Mouse (Mus musculus): ENCODE measurements around the gene Evx1. TPM values are rescaled to one million over a fixed set of nuclear protein-coding genes. Genes with fewer than 3 reads are reported as not detected.

Gene Evx1
- polyA plus RNA-seq (2015; fragmentation: Nextera tagmentation; extraction: Ambion mirVana) = not detected in 2 replicates

DNA sequence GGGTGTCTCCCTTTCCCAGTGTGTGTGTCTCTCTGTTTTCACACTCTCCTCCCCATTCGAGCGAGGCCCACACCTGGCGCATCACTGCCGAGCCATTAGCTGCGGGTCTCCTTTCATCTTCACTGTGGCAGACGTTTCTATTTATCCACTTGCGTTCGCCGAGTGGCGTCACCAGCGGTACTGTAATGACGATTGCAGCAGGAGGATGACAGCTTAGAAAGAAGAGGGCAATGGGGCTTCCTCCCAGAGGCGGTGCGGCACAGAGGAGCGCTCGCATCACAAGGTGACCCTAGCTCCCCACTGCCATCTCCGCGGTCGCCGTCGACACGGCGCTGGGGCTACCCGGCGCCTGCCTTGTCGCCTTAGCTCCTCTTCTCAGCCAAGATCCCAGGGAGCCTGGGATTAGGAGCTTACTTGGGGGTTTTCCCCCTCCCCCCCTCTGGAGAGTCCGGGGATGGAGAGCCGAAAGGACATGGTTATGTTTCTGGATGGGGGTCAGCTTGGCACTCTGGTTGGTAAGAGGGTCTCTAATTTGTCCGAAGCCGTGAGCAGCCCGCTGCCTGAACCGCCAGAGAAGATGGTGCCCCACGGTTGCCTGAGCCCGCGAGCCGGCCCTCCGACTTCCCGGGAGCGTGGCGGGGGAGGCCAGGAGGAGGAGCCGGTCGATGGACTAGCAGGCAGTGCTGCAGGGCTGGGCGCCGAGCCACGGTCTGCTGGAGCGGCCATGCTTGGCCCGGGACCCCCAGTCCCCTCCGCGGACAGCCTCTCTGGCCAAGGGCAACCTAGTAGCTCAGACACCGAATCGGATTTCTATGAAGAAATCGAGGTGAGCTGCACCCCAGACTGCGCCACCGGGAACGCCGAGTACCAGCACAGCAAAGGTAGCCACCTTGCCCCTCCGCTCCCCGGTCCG lies at the start of gene Evx1:
Gene Evx1 (plus strand): TSS at position 108 of the 913 bp plus-strand sequence.
- Histone ChIP-seq H3K27me3 (ENCODE audit: control insufficient read depth, insufficient read depth, low read depth, low read length) (peaks cover 99% of the 10 kb centered on the region), H3K4me1 (ENCODE audit: control insufficient read depth, low read depth, low read length) (no peaks in the 10 kb centered on the region), H3K36me3 (ENCODE audit: control insufficient read depth, insufficient read depth) (no peaks in the 10 kb centered on the region), H3K27ac (ENCODE audit: low read length) (no peak within 1 kb of the TSS), H3K4me3 (ENCODE audit: low read depth, low read length) (no peak within 1 kb of the TSS), H3K9me3 (replicated peaks; ENCODE audit: control insufficient read depth, low read length) (no peaks in the 10 kb centered on the region), H3K9ac (ENCODE audit: low read depth, low read length) (no peak within 1 kb of the TSS), H3K4me2 (ENCODE audit: low read depth, low read length) (no peak within 1 kb of the TSS)
- 2% methylated on average over 58 of the region's 59 CpGs for WGBS (ENCODE audit: insufficient replicate concordance)
- ATAC-seq (ENCODE audit: low read depth) = no peak

DNA sequence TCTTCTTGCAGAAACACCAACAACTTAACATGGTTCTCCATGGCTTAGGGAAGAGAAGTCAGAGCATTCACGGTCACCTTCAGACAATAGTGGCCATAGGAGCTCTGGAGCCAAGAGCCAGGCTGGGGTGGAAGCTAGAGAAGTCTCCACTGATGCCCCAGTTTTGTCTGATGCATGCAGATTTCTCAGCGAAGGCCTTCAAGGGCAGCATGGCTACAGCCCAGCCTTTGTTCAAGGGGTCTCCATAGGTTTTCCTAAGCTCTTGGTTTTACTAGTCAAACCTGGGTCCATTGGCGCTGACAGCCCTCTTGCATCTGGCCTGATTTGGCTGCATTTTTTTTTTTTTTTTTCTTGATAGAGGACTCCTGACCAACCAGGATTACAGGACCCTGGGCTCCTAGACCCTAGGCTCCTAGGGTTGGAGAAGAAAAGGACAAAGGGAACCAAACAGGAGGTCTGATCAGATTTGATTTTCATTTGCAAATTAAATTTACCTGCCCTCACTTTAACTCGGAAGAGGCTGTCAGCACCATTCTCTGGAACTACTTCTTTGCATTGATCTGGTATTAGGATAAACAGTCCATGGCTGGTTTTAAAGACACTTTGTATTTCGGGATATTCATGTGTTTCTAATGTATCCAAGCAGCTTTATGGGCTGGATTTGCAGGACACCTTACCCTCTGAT lies 49.0 kb upstream of the Evx1 start:
- H3K4me2 ChIP-seq (ENCODE audit: low read depth, low read length) = no peak overlapping the region
- H3K27ac ChIP-seq (ENCODE audit: low read length) = no peak overlapping the region
- no peaks in the 10 kb centered on the region for H3K36me3 ChIP-seq (ENCODE audit: control insufficient read depth, insufficient read depth)
- H3K9ac ChIP-seq (ENCODE audit: low read depth, low read length) = no peak overlapping the region
- 2% methylated on average over 5 of the region's 5 CpGs for WGBS (ENCODE audit: insufficient replicate concordance)
- H3K4me1 ChIP-seq (ENCODE audit: control insufficient read depth, low read depth, low read length) = peaks cover 3% of the 10 kb centered on the region; the same call in 1 of the 2 replicates
- peaks cover 97% of the 10 kb centered on the region for H3K27me3 ChIP-seq (ENCODE audit: control insufficient read depth, insufficient read depth, low read depth, low read length)
- ATAC-seq (ENCODE audit: low read depth) = no peak
- H3K4me3 ChIP-seq (ENCODE audit: low read depth, low read length) = no peak overlapping the region
- no peaks in the 10 kb centered on the region for H3K9me3 ChIP-seq (replicated peaks; ENCODE audit: control insufficient read depth, low read length)

DNA sequence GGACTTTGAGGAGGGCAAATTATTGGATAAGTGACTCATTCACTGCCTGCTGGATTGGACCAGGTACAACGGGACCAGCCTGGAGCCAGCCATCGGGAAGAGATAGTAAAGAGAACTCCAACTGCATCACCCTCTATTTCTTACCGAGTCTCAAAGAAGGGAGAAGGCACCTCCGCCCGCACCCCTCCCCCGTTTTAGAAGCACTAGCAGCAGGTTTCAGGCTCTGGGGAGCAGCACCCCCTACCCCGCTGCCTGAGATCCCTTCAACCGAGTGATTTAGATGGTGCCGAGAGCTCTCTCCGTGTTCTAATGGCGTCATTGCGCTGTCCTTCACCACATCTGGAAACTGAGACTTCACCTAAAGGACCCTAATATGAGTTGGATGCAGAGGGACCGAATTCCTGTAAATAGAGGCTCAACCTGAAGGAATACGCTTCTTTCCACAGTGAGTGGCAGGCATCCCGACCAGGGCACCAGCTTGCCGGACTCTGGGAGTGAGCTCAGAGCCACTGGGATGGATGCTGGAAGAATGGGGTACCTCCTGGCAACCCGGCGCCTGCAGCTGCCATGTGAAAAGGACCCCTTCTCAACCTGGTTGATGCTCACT lies 47.9 kb upstream of the Evx1 start:
- no peaks in the 10 kb centered on the region for H3K36me3 ChIP-seq (ENCODE audit: control insufficient read depth, insufficient read depth)
- H3K27me3 ChIP-seq (ENCODE audit: control insufficient read depth, insufficient read depth, low read depth, low read length) = peaks cover 97% of the 10 kb centered on the region
- H3K4me1 ChIP-seq (ENCODE audit: control insufficient read depth, low read depth, low read length) = no peaks in the 10 kb centered on the region; the same call in 1 of the 2 replicates
- no peak overlapping the region for H3K27ac ChIP-seq (ENCODE audit: low read length)
- no peak overlapping the region for H3K4me3 ChIP-seq (ENCODE audit: low read depth, low read length)
- H3K4me2 ChIP-seq (ENCODE audit: low read depth, low read length) = no peak overlapping the region
- no peak for ATAC-seq (ENCODE audit: low read depth)
- H3K9me3 ChIP-seq (replicated peaks; ENCODE audit: control insufficient read depth, low read length) = no peaks in the 10 kb centered on the region
- no peak overlapping the region for H3K9ac ChIP-seq (ENCODE audit: low read depth, low read length)
- under 1% methylated on average over 18 of the region's 18 CpGs for WGBS (ENCODE audit: insufficient replicate concordance)

DNA sequence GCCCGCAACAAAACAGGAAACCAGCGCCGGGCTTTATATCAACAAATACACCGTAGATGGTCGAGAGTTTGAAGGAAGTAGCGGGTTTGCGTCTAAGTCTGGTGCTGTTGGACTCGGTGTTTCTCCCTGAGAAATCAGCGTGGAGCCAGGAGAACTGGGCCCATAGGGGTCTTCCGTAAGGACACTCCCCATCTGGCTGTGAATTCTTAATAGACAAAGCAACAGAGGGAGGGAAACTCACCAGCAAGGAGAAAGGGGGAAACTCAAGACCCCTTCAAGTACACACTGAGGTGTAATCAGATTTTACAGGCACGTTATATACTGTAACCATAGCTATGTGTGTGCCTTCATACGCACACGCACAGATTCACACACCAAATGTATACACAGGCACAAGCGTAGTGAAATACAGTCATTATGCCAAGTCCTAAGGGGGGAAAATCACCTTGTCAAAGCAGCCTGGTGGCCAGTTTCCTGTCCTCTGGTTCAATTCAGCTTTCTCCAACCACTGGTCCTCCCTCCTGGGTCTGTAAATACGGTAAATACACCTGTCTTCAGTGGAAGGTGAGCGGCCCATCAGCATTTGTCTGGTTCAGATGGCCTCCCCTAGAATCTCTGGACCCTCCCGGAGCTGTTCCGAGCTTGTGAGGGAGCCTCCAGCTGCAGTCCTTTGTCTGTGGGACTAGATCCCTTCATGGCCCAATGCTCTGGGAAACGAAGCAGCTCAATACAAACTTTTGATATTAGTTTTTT lies 47.2 kb upstream of the Evx1 start:
- WGBS (ENCODE audit: insufficient replicate concordance) = 2% methylated on average over 19 of the region's 19 CpGs
- no peak for ATAC-seq (ENCODE audit: low read depth)
- Histone ChIP-seq H3K9me3 (replicated peaks; ENCODE audit: control insufficient read depth, low read length) (no peaks in the 10 kb centered on the region), H3K9ac (ENCODE audit: low read depth, low read length) (no peak overlapping the region), H3K4me1 (ENCODE audit: control insufficient read depth, low read depth, low read length) (no peaks in the 10 kb centered on the region), H3K27ac (ENCODE audit: low read length) (no peak overlapping the region), H3K4me2 (ENCODE audit: low read depth, low read length) (no peak overlapping the region), H3K36me3 (ENCODE audit: control insufficient read depth, insufficient read depth) (no peaks in the 10 kb centered on the region), H3K4me3 (ENCODE audit: low read depth, low read length) (no peak overlapping the region), H3K27me3 (ENCODE audit: control insufficient read depth, insufficient read depth, low read depth, low read length) (peaks cover 97% of the 10 kb centered on the region)

DNA sequence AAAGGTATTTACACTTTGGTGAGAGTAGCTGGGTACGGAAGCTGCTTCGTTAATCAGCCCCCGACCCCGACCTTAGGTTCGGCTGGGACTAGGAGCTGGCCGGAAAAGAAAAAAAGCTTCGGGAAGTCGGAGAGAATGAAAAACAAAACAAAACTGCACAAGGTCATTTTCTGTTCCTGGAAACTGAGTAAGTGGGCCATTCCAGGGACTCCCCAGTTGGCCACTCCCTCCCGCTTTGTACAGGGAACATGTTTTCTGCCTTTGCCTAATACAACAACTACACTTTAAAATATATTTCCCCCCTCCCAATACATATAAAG lies 46.7 kb upstream of the Evx1 start:
- 5% methylated on average over 9 of the region's 9 CpGs for WGBS (ENCODE audit: insufficient replicate concordance)
- H3K27me3 ChIP-seq (ENCODE audit: control insufficient read depth, insufficient read depth, low read depth, low read length) = peaks cover 97% of the 10 kb centered on the region
- H3K27ac ChIP-seq (ENCODE audit: low read length) = no peak overlapping the region
- H3K4me2 ChIP-seq (ENCODE audit: low read depth, low read length) = no peak overlapping the region
- H3K4me3 ChIP-seq (ENCODE audit: low read depth, low read length) = no peak overlapping the region
- no peaks in the 10 kb centered on the region for H3K4me1 ChIP-seq (ENCODE audit: control insufficient read depth, low read depth, low read length)
- no peak for ATAC-seq (ENCODE audit: low read depth)
- no peak overlapping the region for H3K9ac ChIP-seq (ENCODE audit: low read depth, low read length)
- H3K9me3 ChIP-seq (replicated peaks; ENCODE audit: control insufficient read depth, low read length) = no peaks in the 10 kb centered on the region
- H3K36me3 ChIP-seq (ENCODE audit: control insufficient read depth, insufficient read depth) = no peaks in the 10 kb centered on the region

DNA sequence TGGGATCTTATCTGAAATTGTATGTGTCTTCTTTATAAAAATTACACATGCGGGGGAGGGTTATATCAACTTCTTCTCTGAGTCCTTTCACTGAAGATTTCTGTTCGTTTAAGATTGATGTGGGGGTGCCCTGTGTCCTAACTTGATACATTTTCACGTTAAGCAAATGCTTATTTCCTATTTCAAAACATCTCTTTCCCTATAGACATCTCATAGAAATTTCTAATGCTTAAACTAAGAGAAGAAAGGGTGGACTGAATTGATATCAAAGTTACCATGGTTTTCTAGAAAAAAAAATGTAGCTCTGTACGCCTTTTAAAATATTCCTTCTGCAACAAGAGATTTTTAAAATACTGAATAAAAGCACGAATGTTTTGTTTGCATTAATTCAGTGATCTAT lies 46.1 kb upstream of the Evx1 start:
- 19% methylated on average over 5 of the region's 5 CpGs for WGBS (ENCODE audit: insufficient replicate concordance)
- Histone ChIP-seq H3K4me1 (ENCODE audit: control insufficient read depth, low read depth, low read length) (no peaks in the 10 kb centered on the region), H3K27me3 (ENCODE audit: control insufficient read depth, insufficient read depth, low read depth, low read length) (peaks cover 95% of the 10 kb centered on the region), H3K36me3 (ENCODE audit: control insufficient read depth, insufficient read depth) (no peaks in the 10 kb centered on the region), H3K4me2 (ENCODE audit: low read depth, low read length) (no peak overlapping the region), H3K9me3 (replicated peaks; ENCODE audit: control insufficient read depth, low read length) (no peaks in the 10 kb centered on the region), H3K4me3 (ENCODE audit: low read depth, low read length) (no peak overlapping the region), H3K9ac (ENCODE audit: low read depth, low read length) (no peak overlapping the region), H3K27ac (ENCODE audit: low read length) (no peak overlapping the region)
- ATAC-seq (ENCODE audit: low read depth) = no peak

DNA sequence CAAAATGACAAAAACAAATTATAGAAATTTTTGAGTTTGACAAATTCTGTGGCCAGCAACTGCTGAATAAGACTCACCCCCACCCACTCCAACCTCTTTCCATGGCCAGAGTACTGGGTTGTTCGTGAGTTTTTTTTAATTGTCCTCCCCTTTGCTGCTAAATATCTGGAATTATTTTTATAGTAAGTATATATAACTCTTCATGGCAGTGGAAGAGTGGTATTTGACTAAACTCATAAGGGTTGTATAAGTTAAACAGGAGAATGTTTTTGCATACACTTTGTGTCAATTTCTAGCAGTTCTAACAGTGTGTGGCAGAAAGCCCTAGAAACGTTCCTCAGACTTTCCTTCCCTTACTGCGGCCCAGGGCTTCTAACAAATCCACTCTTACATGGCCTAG lies 45.6 kb upstream of the Evx1 start:
- Histone ChIP-seq H3K4me1 (ENCODE audit: control insufficient read depth, low read depth, low read length) (no peaks in the 10 kb centered on the region), H3K27me3 (ENCODE audit: control insufficient read depth, insufficient read depth, low read depth, low read length) (peaks cover 95% of the 10 kb centered on the region), H3K9me3 (replicated peaks; ENCODE audit: control insufficient read depth, low read length) (no peaks in the 10 kb centered on the region), H3K9ac (ENCODE audit: low read depth, low read length) (no peak overlapping the region), H3K4me2 (ENCODE audit: low read depth, low read length) (no peak overlapping the region), H3K4me3 (ENCODE audit: low read depth, low read length) (no peak overlapping the region), H3K27ac (ENCODE audit: low read length) (no peak overlapping the region), H3K36me3 (ENCODE audit: control insufficient read depth, insufficient read depth) (no peaks in the 10 kb centered on the region)
- 8% methylated on average over 3 of the region's 3 CpGs for WGBS (ENCODE audit: insufficient replicate concordance)
- no peak for ATAC-seq (ENCODE audit: low read depth)

DNA sequence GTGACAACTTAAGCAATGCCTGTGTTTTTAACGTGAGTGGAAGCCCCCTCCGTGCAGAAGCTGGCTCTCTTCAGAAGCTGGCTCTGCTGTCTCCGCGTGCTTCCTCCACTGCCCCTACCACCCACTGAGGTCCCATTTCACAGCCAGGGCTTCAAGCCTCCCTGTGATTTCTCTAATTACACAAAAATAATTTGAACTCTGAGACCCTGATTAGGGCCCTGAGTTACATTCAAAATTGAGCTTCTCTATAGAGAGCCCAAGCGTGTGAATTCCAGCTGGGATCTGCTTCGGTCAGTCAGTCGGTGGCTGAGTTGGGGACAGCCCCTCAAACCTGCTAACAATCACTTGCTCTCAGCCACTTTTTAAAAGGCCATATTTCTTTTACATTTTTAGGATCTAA lies 45.0 kb upstream of the Evx1 start:
- WGBS (ENCODE audit: insufficient replicate concordance) = 9% methylated on average over 7 of the region's 7 CpGs
- Histone ChIP-seq H3K27ac (ENCODE audit: low read length) (no peak overlapping the region), H3K4me1 (ENCODE audit: control insufficient read depth, low read depth, low read length) (no peaks in the 10 kb centered on the region), H3K36me3 (ENCODE audit: control insufficient read depth, insufficient read depth) (no peaks in the 10 kb centered on the region), H3K9me3 (replicated peaks; ENCODE audit: control insufficient read depth, low read length) (no peaks in the 10 kb centered on the region), H3K4me3 (ENCODE audit: low read depth, low read length) (no peak overlapping the region), H3K9ac (ENCODE audit: low read depth, low read length) (no peak overlapping the region), H3K27me3 (ENCODE audit: control insufficient read depth, insufficient read depth, low read depth, low read length) (peaks cover 95% of the 10 kb centered on the region), H3K4me2 (ENCODE audit: low read depth, low read length) (no peak overlapping the region)
- no peak for ATAC-seq (ENCODE audit: low read depth)

All from liver, embryonic 16.5 days (tissue).